Mouse (Mus musculus) embryonic fibroblast, embryonic 13.5 days (primary cell): ENCODE measurements at regions not wholly inside any gene's neighbourhood (a gene's known extent, or its start where the extent isn't known, plus 50 kb on each side); places are given as distances from the start of the nearest gene placed in this dataset.

Experiments used
- CTCF ChIP-seq: IDR thresholded peaks from 2 replicates; pipeline ENCODE4 v1.5.1; 2011; ENCODE audit warnings: mild to moderate bottlenecking, control low read depth, low read length, moderate library complexity, borderline replicate concordance; ENCODE audit not compliant: insufficient read depth
- POLR2A ChIP-seq: IDR thresholded peaks from 2 replicates; pipeline ENCODE4 v1.6.1; 2011; ENCODE audit warnings: low read depth, mild to moderate bottlenecking, control low read depth, low read length, moderate library complexity

DNA sequence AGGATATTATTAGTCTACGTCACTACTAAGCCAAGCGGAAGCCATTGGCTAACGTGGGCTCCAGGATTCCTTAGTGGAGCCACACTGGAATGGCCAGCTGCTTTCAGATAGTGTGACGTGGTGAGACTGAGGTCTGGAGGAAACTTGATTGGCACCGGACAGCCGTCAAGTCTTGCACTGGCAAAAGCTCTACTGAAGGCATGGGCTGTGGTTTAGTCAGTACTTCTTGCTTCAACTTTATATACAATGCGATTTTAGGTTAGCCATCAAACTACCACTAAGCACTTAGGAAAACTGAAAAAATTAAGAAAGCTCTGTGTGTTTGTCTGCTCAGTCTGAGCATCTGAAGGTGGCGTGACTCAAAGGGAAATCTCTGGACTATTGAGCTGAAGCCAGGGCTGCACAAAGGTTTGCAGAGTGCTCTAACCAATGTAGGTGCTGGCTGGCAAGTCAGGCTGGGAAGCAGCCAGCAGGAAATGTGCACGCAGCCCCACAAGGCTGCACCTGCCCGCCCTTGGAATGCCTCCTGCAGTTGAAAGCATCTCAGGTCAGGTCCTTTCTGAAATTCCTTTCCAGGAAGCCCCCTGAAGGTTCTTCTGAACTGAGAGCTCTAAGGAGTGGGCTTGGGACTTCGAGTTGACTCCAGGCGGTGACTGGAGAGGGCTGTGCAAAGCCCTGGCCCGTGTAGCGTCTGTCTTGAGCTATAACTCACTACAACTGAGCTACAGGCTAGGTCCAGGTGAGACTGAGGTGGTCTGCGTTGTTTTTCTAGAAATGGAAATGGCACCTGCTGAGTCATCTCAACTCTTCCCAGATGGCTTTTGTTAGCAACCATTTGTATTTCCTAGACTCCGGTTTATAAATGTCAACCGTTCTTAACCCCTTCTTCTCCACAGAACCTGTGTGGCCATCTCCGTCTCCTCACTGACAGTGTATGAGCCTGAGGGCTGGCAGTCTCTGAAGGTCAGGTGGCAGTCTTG is 172.2 kb upstream of the Id2 start:
- TF ChIP-seq CTCF (no peak), POLR2A (no peak)
